Mouse (Mus musculus) leukemia stem cell, adult 10-12 weeks (primary cell): Measurements from ENCODE around the gene Gm2956. TPM values are rescaled to one million over a fixed set of nuclear protein-coding genes. Genes with fewer than 3 reads are reported as not detected.

Experiments
- polyA plus RNA-seq: library from polyadenylated mRNA; stranded (reverse); fragments of >175 nt; gene quantifications from 2 replicates; pipeline ENCODE4 v1.2.3, GENCODE M21; 2012; ENCODE audit warnings: low replicate concordance

Gm2956 gene
- polyA plus RNA-seq: not detected in 2 replicates

DNA sequence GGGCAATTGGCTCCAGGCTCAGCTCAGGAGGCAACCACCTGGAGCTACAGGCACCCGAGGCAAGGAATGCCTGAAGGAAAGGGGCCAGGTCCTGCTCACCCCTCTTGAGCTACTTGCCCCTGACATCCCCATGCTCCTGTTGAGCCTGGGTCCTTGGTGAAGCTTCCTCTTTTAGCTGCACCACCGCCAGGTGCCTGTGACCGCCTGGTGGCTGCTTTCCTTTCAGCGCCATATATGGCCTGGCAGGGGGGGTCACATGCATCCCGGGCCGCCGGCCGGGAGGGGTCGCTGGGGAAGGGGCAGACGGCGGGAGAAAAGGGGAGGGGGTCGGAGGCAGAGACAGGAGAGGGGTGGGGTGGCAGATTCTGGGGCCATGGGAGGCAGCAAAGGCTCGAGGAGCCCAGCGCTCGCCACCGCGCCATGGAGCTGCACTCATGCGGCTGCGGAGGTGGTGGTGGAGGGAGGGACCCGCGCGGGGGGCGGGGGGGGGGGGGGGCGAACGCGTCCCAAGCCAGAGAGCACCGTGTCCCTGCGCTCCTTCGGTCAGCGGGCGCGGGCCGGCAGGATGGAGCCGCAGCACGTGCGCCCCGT lies at the start of gene Gm2956:
Gm2956 (plus strand) TSS at position 541 of the 591 bp plus-strand sequence.

DNA sequence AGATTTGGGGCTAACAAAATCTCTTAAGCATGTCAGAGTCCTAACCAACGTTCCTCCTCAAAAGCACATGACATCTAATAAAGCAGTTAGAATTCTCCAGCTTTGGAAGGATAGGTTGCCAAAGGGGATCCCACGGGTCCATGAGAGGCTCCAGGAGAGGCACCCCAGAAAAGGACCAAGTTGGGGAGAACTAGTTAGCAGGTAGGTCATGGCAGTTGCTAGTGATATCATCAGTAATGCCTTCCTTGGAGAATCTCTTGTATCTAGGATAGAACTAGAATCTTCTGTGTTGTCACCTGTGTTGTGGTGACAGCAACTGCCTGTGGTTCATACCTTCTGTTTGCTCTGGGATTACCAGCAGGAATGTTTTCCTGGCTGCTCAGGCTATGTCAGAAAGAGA lies 62.4 kb downstream of the Gm2956 start, which contains the start of gene Gm10413:
Gm10413 (plus strand) TSS at position 301 of the 400 bp plus-strand sequence.

Other genes with a start within 250 kb of the Gm2956 start
- gene Gm10340, start 198.6 kb upstream of the Gm2956 start, polyA plus RNA-seq: not detected in 2 replicates
- gene Gm5795, start 144.4 kb upstream of the Gm2956 start, polyA plus RNA-seq: not detected in 2 replicates
- not detected in 2 replicates for gene D830030K20Rik, start 124.1 kb upstream of the Gm2956 start, polyA plus RNA-seq
- not detected in 2 replicates for gene Gm10413, start 62.5 kb downstream of the Gm2956 start, polyA plus RNA-seq
- not detected in 2 replicates for gene Gm10409, start 80.0 kb downstream of the Gm2956 start, polyA plus RNA-seq
- not detected in 2 replicates for gene Gm3005, start 95.5 kb downstream of the Gm2956 start, polyA plus RNA-seq
- gene Gm10408, start 116.8 kb downstream of the Gm2956 start, polyA plus RNA-seq: not detected in 2 replicates